Mouse (Mus musculus): Measurements from ENCODE around the gene Ttc27.
A peak's percentile ranks its signal among the peaks of the same experiment; 100 is the strongest.

Gene Ttc27

GRCm38 (mm10) chr17:74889535-74890117 is 172.1 kb downstream of the Ttc27 start:
- peak; percentile 2 to 48 for DNase-seq

- DNase-seq: no peak
Measured at GRCm38 (mm10) chr17:74902453-74902852, 184.9 kb downstream of the Ttc27 start.

GRCm38 (mm10) chr17:74903411-74904331 is 186.1 kb downstream of the Ttc27 start:
- peak in 1 of 2 experiments; percentile 23 for DNase-seq

GRCm38 (mm10) chr17:74904332-74904687 is 186.8 kb downstream of the Ttc27 start:
- DNase-seq: no peak

- DNase-seq: no peak
Measured at GRCm38 (mm10) chr17:74904956-74905355, 187.4 kb downstream of the Ttc27 start.

- DNase-seq: no peak
Measured at GRCm38 (mm10) chr17:74912995-74913394, 195.5 kb downstream of the Ttc27 start.

Data from kidney, postnatal 25 days (tissue).